Comparison of ENCODE assay signal across 16 mouse cellular contexts in genomic region chr11:94221257-94221656, GRCm38 (mm10).
"Had no signal": no experiment of that assay in that cellular context is flagged by ENCODE, and none has a peak within 500 bp of the region (broad histone marks: within the 10 kb centered on the region; RNA-seq: fewer than 3 reads in every experiment).

No protein-coding gene starts in this region.

- H3K36me3 ChIP-seq: neural tube, embryonic 13.5 days; neural tube, embryonic 15.5 days; stomach, embryonic 15.5 days had no signal

- H3K4me2 ChIP-seq: neural tube, embryonic 13.5 days; neural tube, embryonic 15.5 days; stomach, embryonic 15.5 days had no signal

- H3K27ac ChIP-seq: neural tube, embryonic 13.5 days; neural tube, embryonic 15.5 days; stomach, embryonic 15.5 days; stomach, postnatal 0 days had no signal

- H3K4me3 ChIP-seq: neural tube, embryonic 13.5 days; neural tube, embryonic 15.5 days; stomach, embryonic 15.5 days had no signal

- DNase-seq: retina, postnatal 1 day; right cerebral cortex, adult 18-20 months; right cerebral cortex, postnatal 14 days; right cerebral cortex, postnatal 25 days; right cerebral cortex, postnatal 4 days; spleen, adult 18-20 months; thymus, adult 18-20 months; thymus, adult 2 months; thymus, postnatal 14 days; thymus, postnatal 25 days; thymus, postnatal 36 days; thymus, postnatal 4 days had no signal

- H3K27me3 ChIP-seq: neural tube, embryonic 13.5 days; neural tube, embryonic 15.5 days; stomach, embryonic 15.5 days had no signal
